Mouse (Mus musculus) hindbrain, embryonic 15.5 days (tissue): ENCODE data around the gene Cradd. TPM values are rescaled to one million over a fixed set of nuclear protein-coding genes. Genes with fewer than 3 reads are reported as not detected.

ENCODE experiments used
- ATAC-seq: fragments of 200-750 bp; cut with Nextera tagmentation; 2 replicates; pipeline ENCODE4 v1.8.0; 2017; ENCODE audit warnings: low read depth, moderate number of reproducible peaks, moderate TSS enrichment; ENCODE audit not compliant: low FRiP score
- H3K27ac ChIP-seq: fragments of 300-500 bp; sonication (generic); replicated peaks from 2 replicates; pipeline ENCODE4 v1.5.1; 2015; ENCODE audit warnings: mild to moderate bottlenecking, inconsistent platforms
- H3K27me3 ChIP-seq: fragments of 300-500 bp; sonication (generic); 2 replicates; pipeline ENCODE4 v1.6.1; 2015; ENCODE audit warnings: control low read depth, inconsistent platforms
- H3K36me3 ChIP-seq: fragments of 300-500 bp; sonication (generic); 2 replicates; pipeline ENCODE4 v1.6.1; 2015; ENCODE audit warnings: control low read depth, inconsistent platforms
- H3K4me1 ChIP-seq: fragments of 300-500 bp; sonication (generic); replicated peaks from 2 replicates; pipeline ENCODE4 v1.6.1; 2015; ENCODE audit warnings: control low read depth, inconsistent platforms
- H3K4me2 ChIP-seq: fragments of 300-500 bp; sonication (generic); 2 replicates; pipeline ENCODE4 v1.6.1; 2015; ENCODE audit warnings: moderate library complexity, mild to moderate bottlenecking, inconsistent platforms
- H3K4me3 ChIP-seq: fragments of 300-500 bp; sonication (generic); 2 replicates; pipeline ENCODE4 v1.5.1; 2015; ENCODE audit warnings: mild to moderate bottlenecking, inconsistent platforms
- H3K9ac ChIP-seq: fragments of 300-500 bp; sonication (generic); 2 replicates; pipeline ENCODE4 v1.6.1; 2015; ENCODE audit warnings: inconsistent platforms
- H3K9me3 ChIP-seq: fragments of 300-500 bp; sonication (generic); 2 replicates; pipeline ENCODE4 v1.6.1; 2016; ENCODE audit warnings: control low read depth, inconsistent platforms
- WGBS: fragments of 180-500 bp; shearing (Covaris S2); methylation state at CpG from one replicate; pipeline ENCODE4 v1.1.7; 2015; 5-methylcytosine and 5-hydroxymethylcytosine counted together
- polyA plus RNA-seq: library from polyadenylated mRNA; unstranded; fragments of >200 nt; fragmentation: Nextera tagmentation; extraction: Ambion mirVana; gene quantifications from 2 replicates; pipeline ENCODE4 v1.2.1, GENCODE M21; 2015

The Cradd gene
- polyA plus RNA-seq, 1 experiment from 2014 or later = 9.4 TPM

DNA sequence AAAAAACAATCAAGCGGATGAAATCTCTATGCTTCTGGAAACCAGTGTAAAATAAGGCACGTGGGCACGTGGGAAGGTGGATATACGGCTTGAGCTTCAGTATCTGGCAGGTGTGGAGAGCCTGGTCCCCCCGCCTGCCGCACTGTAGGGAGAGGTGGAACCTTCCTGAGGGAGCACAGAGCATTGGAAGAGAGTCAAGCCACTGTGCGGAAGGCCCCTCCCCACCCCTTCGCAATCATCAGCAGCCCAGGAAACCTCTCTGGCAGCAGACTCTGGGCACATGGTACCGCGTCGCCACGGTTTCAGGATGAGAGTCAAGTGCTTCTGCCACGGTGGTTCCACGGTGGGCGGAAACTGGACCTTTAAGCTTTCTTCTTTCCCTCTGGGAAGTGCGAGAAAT, 100.7 kb downstream of the Cradd start:
- Histone ChIP-seq H3K36me3 (no peaks in the 10 kb centered on the region), H3K27me3 (no peaks in the 10 kb centered on the region), H3K9ac (no peak overlapping the region), H3K9me3 (no peaks in the 10 kb centered on the region), H3K4me1 (no peaks in the 10 kb centered on the region), H3K4me3 (no peak overlapping the region), H3K27ac (no peak overlapping the region), H3K4me2 (no peak overlapping the region)
- 78% methylated on average over 16 of the region's 16 CpGs for WGBS
- ATAC-seq = no peak

DNA sequence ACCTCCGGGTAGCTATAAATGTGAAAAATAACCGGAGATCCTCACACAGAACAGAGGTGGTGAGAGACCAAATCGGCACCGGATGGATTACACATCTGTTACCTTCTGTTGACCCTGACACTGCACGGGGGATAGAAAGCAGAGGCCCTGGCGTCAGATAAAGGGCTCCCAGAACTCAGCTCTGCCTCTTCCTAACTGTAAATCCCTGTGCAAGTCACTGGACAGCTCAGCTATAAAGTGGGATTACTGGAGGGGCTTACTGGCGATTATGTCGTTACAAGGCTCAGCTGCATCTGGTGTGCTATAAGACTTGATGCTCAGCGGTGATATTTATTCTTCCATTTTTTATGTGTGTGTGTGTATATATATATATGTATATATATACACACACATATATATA, 102.0 kb downstream of the Cradd start:
- no peaks in the 10 kb centered on the region for H3K27me3 ChIP-seq
- 78% methylated on average over 9 of the region's 9 CpGs for WGBS
- H3K27ac ChIP-seq = no peak overlapping the region
- no peak overlapping the region for H3K4me3 ChIP-seq
- ATAC-seq = no peak
- H3K4me2 ChIP-seq = no peak overlapping the region
- no peaks in the 10 kb centered on the region for H3K36me3 ChIP-seq
- no peak overlapping the region for H3K9ac ChIP-seq
- no peaks in the 10 kb centered on the region for H3K9me3 ChIP-seq
- no peaks in the 10 kb centered on the region for H3K4me1 ChIP-seq

DNA sequence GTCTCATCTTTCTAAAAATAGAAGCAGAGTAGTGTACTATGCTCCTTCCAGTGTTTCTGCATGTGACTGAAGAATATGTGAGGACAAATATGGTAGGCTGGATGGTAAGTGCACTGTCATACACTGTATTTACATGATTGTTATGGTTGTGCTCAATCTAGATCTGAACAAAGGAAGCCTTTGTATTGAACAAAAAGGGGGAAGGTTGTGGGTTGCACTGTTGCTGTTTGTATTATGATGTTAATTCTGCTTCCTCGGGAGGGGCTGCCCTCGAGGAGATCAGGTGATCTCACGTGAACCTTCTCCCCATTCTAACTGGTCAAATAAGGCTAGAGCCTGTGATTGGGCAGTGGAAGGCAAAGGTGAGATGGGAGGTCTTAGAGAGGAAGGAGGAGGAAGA, 103.4 kb downstream of the Cradd start:
- 44% methylated on average over 3 of the region's 3 CpGs for WGBS
- Histone ChIP-seq H3K27ac (no peak overlapping the region), H3K4me2 (no peak overlapping the region), H3K36me3 (no peaks in the 10 kb centered on the region), H3K27me3 (no peaks in the 10 kb centered on the region), H3K4me3 (no peak overlapping the region), H3K4me1 (no peaks in the 10 kb centered on the region), H3K9me3 (no peaks in the 10 kb centered on the region), H3K9ac (no peak overlapping the region)
- ATAC-seq = no peak

DNA sequence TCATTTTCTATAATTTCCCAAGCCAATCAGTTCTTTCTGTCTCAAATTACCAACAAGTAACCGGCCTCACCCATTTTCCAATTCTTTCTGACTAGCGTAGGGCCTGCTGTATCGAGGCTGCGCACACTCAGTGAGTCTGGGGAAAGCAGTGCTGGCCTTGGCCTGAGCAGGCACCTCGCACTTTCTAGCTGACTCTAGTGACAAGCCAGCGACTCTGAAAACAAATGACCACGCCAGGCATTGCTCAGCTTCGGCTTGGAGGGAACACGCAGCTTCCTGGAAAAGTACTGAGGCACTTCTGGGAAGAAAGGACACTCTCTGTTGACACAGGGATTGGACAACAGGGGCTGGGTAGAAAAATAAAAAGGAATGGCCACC, 105.3 kb downstream of the Cradd start:
- Histone ChIP-seq H3K9me3 (no peaks in the 10 kb centered on the region), H3K4me3 (no peak overlapping the region), H3K4me2 (no peak overlapping the region), H3K9ac (no peak overlapping the region), H3K4me1 (no peaks in the 10 kb centered on the region), H3K36me3 (no peaks in the 10 kb centered on the region), H3K27ac (no peak overlapping the region), H3K27me3 (no peaks in the 10 kb centered on the region)
- 77% methylated on average over 9 of the region's 9 CpGs for WGBS
- ATAC-seq = no peak

DNA sequence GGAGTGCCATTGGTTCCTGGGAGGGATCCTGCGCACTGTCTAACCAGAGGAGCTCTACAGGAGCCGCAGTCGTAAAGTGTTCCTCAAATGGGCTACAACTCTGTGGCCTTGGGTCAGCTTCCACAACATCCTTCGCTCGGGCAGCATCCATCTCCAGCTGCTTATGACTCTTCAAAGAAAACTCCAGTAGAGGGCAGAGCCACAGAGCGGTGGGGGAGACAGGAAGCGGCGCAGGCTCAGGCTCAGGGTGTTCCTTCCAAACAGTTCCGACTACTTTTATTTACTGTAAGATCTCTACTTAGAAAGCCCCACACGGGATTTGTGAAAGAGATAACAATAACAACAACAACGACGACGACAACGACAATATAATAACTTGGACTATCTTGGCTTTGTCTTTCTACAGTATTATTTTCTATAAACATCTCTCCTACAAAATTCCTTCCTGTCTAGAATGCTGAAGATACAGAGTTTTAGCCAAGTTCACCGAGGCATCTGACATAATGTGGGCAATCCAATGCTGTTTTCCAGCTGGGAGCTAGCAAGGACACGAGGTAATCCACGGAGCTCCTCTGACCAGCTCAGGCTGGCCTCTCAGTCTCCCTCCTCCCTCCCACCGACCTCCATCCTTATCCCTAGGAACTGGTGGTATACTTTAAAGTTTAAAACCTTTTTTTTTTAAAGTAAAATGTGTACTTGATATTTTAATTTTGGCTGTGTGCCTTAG, 105.8 kb downstream of the Cradd start:
- no peak overlapping the region for H3K9ac ChIP-seq
- H3K27me3 ChIP-seq = no peaks in the 10 kb centered on the region
- no peaks in the 10 kb centered on the region for H3K9me3 ChIP-seq
- no peaks in the 10 kb centered on the region for H3K36me3 ChIP-seq
- no peak overlapping the region for H3K4me2 ChIP-seq
- 61% methylated on average over 18 of the region's 18 CpGs for WGBS
- H3K4me1 ChIP-seq = no peaks in the 10 kb centered on the region
- no peak overlapping the region for H3K27ac ChIP-seq
- no peak overlapping the region for H3K4me3 ChIP-seq
- no peak for ATAC-seq

DNA sequence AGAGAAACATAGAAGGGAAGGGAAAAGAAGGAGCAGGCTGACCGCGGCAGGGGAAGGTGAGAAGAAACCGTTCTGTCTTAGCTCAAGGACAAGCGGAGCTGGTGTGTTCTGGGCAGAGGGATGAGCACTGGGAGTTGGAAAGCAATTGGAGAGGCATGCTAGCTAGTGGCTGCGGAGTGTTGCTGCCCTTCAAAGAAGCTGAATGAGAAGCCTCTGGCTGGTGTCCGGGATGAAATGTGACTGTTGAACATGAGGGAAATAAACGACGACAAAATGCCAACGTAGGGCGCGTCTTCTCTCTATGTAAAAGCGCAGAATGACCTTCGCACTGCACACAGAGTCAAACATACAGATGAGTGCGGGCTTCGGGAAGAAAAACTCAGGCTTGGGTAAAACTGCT, 108.6 kb downstream of the Cradd start:
- no peak for ATAC-seq

DNA sequence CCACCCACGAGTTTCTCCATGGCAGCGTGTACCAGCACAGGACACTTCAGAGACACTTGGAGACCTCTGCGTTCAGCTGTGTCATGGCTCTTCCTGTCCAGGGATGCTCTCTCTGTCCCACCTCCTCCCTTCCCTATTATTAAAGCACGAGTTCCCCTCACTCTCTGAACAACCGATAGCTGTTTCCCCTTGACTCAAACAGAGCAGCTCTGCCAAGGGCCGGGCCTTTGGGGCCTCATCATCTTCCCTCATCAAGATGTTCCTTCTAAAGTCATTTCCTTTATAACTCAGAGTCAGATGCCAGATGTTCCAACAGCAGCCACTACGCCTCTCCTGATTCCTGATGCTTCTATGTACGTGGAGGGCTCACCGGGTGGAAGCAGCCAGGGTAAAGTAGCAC, 110.1 kb downstream of the Cradd start:
- H3K27ac ChIP-seq = no peak overlapping the region
- no peak overlapping the region for H3K4me2 ChIP-seq
- H3K4me1 ChIP-seq = no peaks in the 10 kb centered on the region
- no peaks in the 10 kb centered on the region for H3K36me3 ChIP-seq
- no peak for ATAC-seq
- H3K9ac ChIP-seq = no peak overlapping the region
- WGBS = 84% methylated on average over 9 of the region's 9 CpGs
- H3K4me3 ChIP-seq = no peak overlapping the region
- H3K27me3 ChIP-seq = no peaks in the 10 kb centered on the region
- H3K9me3 ChIP-seq = no peaks in the 10 kb centered on the region

More for the DNA sequence above, 108.6 kb downstream of the Cradd start:
- Histone ChIP-seq H3K36me3 (no peaks in the 10 kb centered on the region), H3K4me1 (no peaks in the 10 kb centered on the region), H3K9me3 (no peaks in the 10 kb centered on the region), H3K27me3 (no peaks in the 10 kb centered on the region), H3K4me2 (no peak overlapping the region), H3K4me3 (no peak overlapping the region), H3K9ac (no peak overlapping the region), H3K27ac (no peak overlapping the region)
- WGBS = 87% methylated on average over 15 of the region's 15 CpGs

DNA sequence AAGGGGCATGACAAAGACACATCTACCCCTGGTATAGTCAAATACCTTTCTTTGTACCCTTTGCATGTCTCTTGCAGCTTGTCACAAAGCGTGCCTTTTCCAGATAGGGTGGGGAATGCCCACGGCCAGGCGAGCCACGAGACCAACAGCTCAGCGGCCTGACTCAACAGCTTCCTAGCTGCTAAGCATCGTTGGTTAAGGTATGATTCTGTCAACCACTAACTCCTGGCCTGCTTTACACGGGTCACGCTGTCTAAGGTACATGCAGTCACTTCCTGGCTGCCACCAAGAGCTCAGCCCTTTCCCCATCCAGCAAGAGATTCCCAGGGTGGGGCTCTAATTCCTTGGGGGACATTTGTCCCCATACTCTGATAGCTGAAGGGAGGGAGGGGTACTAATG, 110.6 kb downstream of the Cradd start:
- WGBS = 87% methylated on average over 8 of the region's 8 CpGs
- Histone ChIP-seq H3K27ac (no peak overlapping the region), H3K36me3 (no peaks in the 10 kb centered on the region), H3K4me3 (no peak overlapping the region), H3K27me3 (no peaks in the 10 kb centered on the region), H3K9me3 (no peaks in the 10 kb centered on the region), H3K9ac (no peak overlapping the region), H3K4me1 (no peaks in the 10 kb centered on the region), H3K4me2 (no peak overlapping the region)
- ATAC-seq = no peak

DNA sequence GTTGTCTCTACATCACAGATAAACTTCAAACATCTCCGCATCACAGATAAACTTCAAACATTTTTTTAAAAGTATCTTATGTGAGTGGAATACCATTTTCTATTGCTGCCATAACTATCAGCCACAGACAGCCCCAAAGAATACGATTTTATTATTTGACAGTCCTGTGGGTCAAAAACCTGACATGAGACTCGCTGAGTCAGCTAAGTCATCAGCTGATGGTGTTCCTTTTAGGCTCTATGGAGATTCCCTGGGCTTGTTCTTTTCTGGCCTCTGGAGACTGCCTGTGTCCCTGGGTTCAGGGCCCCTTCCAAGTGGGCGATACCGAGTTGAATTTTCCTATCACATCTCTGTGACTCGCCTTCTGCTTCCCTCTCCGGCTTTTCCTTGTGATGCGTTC, 112.3 kb downstream of the Cradd start:
- H3K27ac ChIP-seq = no peak overlapping the region
- no peaks in the 10 kb centered on the region for H3K4me1 ChIP-seq
- H3K27me3 ChIP-seq = no peaks in the 10 kb centered on the region
- H3K9ac ChIP-seq = no peak overlapping the region
- WGBS = 86% methylated on average over 8 of the region's 8 CpGs
- ATAC-seq = no peak
- H3K36me3 ChIP-seq = no peaks in the 10 kb centered on the region
- H3K4me2 ChIP-seq = no peak overlapping the region
- no peaks in the 10 kb centered on the region for H3K9me3 ChIP-seq
- no peak overlapping the region for H3K4me3 ChIP-seq

DNA sequence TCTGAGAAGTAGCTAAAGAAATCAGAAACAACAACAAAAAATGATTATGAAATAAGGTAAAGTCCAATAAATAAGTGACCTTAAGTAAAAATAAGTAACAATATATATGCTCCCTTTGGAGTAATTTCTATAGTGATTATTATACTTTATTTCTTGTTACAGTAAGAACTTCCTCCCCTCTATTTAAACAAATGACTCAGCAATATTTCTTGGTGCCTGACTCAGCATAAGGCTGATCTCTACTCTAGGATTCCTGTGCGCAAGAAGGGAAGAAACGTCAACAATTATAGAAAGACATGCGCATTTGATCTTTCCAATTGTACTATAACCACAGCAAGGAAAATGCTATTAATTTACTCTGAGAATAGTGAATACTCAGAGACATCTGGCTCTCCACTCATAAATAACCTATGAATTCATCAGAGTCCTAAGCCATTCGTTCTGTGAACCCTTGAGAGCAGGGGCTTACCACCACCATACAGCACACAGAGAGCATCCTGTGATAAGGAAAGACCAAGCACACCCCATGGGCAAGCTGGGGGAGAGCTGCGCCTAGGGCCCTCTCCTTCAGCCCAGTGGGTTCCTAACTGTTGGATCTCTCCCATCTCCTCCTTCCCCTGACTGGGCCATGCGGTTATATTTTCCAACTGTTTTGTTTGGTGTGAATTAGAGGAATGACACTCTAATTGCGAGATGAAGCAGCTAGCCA, 113.1 kb downstream of the Cradd start:
- ATAC-seq = no peak
- no peaks in the 10 kb centered on the region for H3K9me3 ChIP-seq

DNA sequence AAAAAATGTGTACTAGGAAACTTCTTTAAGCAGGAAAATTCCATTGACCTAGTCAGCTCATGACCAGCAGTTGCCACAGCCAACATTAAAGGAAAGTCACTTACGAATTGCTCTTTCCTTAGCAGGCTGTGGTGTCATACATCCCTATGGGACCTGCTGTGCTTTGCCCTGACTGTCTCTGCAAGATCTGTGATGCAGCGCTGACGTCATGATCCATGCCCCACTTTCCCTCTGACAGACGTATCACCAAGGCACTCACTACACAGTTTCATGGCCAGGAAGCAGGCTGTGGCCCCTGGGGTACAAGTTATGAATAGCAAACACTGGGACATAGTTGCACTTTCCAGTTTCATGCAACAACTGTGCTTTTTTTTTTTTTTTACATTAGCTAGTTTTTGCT, 113.8 kb downstream of the Cradd start:
- no peak overlapping the region for H3K27ac ChIP-seq
- no peak overlapping the region for H3K4me2 ChIP-seq
- no peaks in the 10 kb centered on the region for H3K9me3 ChIP-seq
- H3K4me3 ChIP-seq = no peak overlapping the region
- H3K36me3 ChIP-seq = no peaks in the 10 kb centered on the region
- no peaks in the 10 kb centered on the region for H3K27me3 ChIP-seq
- WGBS = 65% methylated on average over 4 of the region's 4 CpGs
- no peak for ATAC-seq
- H3K9ac ChIP-seq = no peak overlapping the region
- H3K4me1 ChIP-seq = no peaks in the 10 kb centered on the region

More for the DNA sequence above, 113.1 kb downstream of the Cradd start:
- 80% methylated on average over 7 of the region's 7 CpGs for WGBS
- H3K4me3 ChIP-seq = no peak overlapping the region
- no peak overlapping the region for H3K4me2 ChIP-seq
- no peak overlapping the region for H3K9ac ChIP-seq
- H3K27me3 ChIP-seq = no peaks in the 10 kb centered on the region
- no peak overlapping the region for H3K27ac ChIP-seq
- no peaks in the 10 kb centered on the region for H3K36me3 ChIP-seq
- no peaks in the 10 kb centered on the region for H3K4me1 ChIP-seq

DNA sequence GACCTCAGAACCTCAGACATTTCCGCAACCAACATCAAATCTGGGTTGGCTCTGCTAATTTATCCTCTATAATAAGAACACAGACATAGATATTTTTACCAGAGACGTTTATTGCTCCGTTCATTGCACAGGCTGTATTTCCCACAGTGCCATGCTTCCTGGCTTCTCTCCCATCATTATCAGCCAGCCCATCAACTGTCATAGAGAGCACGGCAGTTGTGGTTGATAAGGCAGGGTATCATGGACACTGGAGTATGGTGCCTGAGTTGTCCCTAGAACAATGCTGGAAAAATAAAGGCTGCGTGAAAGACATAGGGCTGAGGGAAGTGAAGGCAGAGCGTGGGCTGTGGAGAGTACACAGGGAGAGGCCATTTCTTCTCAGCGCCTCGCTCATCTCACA, 116.5 kb downstream of the Cradd start:
- 72% methylated on average over 8 of the region's 8 CpGs for WGBS
- no peak overlapping the region for H3K27ac ChIP-seq
- no peak overlapping the region for H3K4me2 ChIP-seq
- H3K36me3 ChIP-seq = no peaks in the 10 kb centered on the region
- ATAC-seq = no peak
- H3K4me3 ChIP-seq = no peak overlapping the region
- no peaks in the 10 kb centered on the region for H3K4me1 ChIP-seq
- no peaks in the 10 kb centered on the region for H3K27me3 ChIP-seq
- no peak overlapping the region for H3K9ac ChIP-seq
- H3K9me3 ChIP-seq = no peaks in the 10 kb centered on the region

DNA sequence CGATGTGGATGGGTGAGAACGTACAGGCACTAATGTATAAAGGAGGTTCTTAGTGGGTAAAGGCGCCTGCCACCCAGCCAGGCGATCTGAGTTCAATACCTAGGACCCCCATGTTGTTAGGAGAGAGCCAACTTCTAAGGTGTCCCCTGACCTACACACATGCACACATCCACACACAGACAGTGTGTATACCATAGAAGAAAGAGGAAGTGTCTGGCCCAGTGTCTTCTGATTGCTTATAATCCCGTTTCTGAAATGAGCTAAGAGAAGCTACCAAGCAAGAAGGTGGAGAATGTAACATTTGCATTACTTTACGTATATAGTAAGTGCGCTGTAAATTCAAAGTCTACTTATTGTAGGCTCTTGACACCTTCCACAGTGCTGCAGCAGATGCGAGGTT, 122.4 kb downstream of the Cradd start:
- H3K36me3 ChIP-seq = no peaks in the 10 kb centered on the region
- no peaks in the 10 kb centered on the region for H3K27me3 ChIP-seq
- 89% methylated on average over 8 of the region's 8 CpGs for WGBS
- H3K27ac ChIP-seq = no peak overlapping the region
- H3K4me2 ChIP-seq = no peak overlapping the region
- no peak overlapping the region for H3K9ac ChIP-seq
- no peak for ATAC-seq
- H3K4me1 ChIP-seq = peaks cover 18% of the 10 kb centered on the region
- H3K9me3 ChIP-seq = no peaks in the 10 kb centered on the region
- no peak overlapping the region for H3K4me3 ChIP-seq
